Mouse (Mus musculus) CD4-positive helper T cell, adult 2 months (primary cell): ENCODE measurements around the gene Cachd1.

Experiments
- DNase-seq: peaks from one replicate; pipeline ENCODE4 v3.0.0-alpha.2; 2012; ENCODE audit warnings: low read depth, missing footprints, low spot score

The Cachd1 gene

DNA sequence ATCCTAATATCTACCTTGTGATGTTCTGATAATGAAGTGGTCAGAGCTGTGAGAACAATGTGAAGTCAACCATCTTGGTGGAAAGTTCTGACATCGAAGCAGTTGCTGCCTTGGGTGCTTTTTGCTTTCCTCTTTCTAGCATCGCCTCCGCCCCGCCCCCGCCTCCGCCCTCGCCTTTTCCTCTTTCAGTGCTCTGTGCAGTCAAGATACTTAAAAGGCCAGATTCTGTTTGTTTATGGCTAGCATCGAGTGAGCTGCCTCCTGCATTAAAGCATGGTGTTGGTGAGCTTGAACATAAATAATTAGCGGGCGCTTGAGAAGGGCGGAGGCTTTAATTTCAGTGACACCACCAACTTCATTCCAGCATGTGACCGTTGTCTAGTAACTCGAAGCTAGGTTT, 88.9 kb downstream of the Cachd1 start:
- no peak for DNase-seq

DNA sequence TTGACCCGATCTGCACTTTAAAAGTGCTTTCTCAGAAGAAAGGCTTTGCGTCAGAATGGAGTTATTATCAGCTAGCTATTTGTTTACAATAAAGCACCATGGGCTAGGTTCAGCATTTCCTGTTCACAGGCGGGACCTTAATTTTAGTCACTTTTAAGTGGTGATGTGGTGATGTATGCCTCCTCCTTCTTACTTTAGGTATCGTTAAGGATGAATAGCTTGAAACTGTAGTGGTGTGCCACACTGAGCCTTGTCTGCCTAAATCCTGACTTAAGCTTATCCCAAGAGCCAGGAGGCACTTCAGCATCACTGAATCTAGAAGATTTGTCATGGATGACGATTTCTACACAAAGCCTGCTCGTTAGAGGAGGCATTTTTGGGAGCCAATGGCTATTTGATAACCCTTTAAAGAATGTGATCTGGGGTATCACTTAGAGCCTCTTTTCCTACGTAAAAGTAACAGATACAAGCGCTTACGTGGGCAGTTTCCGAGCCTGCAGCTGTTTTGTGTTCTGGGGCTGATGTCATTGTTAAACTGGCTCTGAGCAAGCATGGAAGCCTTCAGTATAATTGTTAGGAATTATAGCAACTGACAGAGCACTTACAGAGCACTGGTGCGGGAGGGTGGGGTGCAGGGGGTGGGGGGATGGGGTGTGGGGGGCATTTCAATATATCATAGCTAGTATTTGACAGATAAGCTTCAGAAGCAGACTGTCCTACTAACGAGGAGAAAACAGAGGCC, 89.7 kb downstream of the Cachd1 start:
- no peak for DNase-seq

DNA sequence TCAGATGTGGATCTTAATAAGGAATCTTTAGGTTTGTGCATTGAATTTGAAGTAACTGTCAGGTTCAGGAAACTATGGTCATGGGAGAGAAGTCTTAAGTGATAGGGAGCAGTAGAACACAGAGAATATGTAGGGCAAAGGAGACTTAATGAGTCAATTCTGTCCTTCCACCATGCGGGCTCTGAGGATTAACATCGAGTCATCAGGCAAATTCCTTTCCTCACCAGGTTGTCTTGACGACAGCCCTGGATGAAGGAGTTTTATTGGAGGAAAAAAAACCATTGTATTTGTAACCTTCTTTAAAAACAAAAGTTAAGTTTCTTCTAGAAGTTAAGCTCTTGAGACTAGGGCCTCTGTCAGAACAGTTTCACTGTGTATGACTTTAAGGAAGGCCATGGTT, 100.9 kb downstream of the Cachd1 start:
- no peak for DNase-seq

DNA sequence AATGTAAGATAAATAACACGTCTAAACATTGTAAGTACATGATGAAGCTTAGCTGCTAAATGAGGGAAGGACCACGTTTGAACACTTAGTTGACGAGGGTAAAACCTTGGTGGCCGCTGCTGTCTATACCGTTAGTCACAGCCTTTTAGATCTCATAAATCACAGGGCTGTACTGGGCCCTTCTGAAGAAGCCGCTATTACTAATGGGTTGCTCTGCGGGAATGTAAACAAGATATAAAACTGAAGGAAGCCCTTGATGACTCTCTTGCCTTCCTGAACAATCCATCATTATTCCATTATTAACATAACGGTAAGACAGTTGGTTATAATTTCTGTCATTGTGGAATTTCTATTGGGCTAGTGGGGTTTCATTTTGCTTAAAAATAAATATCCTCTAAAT, 102.9 kb downstream of the Cachd1 start:
- DNase-seq: no peak

DNA sequence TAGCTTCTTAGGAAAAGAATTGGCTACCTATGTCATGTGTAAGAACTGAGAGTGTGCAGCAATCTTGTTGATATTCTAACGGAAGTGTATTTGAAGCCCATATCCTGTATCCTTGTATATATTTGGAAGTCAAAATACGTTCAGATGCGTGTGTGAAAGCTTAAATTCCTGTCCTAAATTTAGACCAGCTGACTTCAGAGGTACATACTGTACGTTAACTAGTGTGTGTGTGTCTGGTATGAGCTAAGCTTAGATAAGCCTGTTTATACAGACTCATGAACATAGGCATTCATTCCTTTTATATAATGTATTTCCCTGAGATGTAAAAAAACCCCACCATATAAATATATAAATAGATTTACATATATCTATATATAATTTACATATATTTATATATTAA, 103.6 kb downstream of the Cachd1 start:
- DNase-seq: no peak

DNA sequence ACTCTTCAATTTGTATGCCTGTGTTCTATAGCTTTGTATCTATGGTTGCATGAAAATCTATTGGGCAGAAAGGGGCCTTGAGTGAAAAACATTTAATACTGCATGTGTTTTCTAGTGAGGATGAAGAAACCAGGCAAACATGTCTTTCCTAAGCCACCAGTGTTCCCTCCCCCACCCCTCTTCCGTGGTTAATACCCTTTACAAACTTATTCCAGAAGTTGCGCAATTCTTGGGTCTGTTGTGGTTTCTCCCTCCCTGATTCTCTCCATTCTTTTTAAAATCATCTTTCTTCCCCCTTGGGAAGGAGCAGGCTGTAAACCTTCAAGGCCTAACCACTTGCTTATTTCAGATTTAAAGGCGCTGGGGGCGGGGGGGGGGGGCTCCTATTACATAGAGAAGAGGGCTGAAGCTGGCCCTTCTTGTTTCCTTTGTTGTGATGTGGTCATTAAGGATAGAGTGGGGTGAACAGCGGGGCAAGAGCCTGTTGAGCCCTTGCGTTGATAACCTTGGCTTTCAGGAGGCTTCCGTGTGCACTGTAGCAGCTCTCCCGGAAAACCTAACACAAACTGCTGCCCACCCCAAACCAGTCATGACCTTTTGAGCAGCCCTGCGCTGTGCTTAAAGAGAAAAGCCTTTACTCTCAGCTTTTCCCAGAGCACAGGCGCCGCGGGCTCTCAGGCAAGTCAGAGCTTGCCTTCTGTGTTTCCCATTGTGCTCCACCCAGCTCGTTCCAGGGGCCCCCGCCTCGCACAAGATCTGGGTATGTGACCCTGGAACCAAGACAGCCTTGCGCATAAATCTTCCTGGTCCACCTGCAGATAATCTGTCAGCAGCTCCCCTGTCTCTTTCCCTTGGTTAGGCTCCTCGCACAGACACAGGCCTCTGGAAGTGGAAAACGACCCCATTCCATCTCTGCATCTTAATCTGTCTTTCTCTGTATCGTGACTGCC, 109.6 kb downstream of the Cachd1 start:
- DNase-seq: no peak

DNA sequence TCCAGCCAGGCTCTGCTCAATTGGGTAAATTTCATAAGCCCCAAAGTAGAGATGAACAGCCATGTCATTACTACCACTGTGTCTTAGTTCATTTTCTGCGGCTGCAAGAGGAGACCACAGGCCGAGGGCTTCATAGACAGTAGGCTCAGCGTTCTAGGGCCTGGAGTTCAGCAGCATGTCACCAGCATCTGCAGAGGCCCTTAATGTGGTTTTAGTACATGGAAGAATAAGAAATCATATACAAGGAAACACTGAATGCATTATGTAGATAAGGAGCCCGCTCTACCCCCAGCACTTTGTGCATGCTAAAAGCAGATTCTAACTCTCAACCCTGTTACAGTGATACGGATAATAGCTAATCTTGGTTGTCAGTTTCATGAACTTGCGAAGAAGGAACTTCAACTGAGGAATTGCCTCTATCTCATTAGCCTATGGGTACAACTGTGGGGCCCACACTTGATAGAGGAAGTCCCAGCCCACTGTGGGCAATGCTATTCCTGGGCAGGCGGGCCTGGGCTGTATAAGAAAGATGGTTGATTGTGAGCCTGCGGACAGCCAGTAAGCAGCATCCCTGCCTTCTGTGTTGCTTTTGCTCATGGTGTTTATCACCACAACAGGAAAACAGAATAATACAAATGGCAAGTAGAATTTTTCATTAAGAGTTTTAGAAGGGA, 110.4 kb downstream of the Cachd1 start:
- DNase-seq: no peak

DNA sequence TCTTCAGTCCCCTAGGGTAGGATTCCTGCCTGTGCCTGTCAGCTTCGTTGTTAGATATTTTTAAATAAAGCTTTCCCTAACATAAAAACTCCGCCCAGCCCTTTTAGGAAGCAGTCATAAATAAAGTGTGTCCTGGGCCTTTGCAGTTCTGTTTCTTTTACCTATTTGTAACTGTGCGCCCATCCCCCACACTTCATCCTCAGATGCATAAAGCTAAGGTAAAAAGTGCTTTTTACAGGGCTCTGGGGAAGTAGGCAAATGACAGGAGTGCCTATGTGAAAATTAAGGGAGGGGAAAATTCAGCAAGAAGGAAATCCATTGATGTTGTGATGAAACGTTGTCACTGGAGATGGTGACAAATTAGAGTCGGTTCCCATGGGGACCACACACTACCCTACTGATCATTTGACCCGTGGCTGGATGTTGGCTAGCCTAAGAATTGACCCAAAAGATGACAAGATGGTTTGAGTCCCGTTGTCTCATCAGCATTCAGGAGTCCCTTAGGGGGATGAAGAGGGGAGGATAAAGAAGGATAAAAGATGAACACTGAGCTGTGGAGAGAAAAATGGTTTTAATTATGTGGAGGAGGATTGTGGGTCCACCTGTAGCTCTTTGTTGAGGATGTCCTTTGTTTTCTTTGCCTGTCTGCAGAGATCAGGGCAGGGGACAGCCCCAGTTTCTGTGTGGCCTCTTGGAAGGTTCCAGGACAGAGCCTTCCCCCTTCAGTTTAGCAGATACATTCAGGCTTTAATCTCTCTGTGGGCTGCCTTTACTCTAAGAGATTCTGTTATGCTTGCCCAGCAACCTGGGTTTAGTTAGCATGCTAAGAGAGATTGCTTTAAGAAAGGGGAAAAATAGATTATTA, 113.9 kb downstream of the Cachd1 start:
- no peak for DNase-seq

DNA sequence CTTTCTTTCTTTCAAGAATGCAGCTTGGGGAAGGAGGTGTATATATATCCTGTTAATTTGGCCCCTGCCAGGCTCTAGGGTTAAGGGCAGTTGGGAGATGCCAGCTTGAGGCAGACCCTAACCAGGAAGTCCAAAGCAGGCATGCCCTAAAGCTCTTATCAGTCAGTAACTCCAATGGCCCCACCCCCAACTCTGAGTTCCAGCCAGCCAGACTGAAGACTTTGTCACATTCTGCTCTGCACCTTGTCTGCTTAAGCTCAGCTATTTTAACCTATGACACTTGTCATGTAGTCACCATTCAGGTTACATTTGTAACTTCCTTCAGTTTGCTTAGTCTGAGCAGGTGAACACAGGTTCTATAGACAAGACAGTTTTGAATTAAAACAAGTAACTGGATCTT, 117.3 kb downstream of the Cachd1 start:
- DNase-seq: no peak

DNA sequence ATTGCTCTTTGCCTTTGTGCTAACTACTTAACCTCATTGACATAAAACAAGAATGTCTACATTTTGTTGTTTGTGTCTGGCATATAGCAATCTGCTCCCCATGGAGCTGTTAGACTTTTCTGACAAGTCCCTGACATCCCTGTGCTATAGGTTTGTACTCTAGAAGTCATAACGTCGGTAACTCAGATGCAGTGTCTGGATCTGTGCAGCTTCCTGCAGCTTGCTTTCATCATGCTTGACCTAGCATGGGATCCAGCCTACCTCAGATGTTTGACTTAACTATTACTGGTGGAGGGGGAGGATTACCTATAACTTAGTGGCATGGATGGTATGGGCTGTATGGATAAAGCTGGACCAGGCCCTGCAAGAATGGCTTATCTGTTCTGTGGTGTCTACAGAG, 117.7 kb downstream of the Cachd1 start:
- no peak for DNase-seq

DNA sequence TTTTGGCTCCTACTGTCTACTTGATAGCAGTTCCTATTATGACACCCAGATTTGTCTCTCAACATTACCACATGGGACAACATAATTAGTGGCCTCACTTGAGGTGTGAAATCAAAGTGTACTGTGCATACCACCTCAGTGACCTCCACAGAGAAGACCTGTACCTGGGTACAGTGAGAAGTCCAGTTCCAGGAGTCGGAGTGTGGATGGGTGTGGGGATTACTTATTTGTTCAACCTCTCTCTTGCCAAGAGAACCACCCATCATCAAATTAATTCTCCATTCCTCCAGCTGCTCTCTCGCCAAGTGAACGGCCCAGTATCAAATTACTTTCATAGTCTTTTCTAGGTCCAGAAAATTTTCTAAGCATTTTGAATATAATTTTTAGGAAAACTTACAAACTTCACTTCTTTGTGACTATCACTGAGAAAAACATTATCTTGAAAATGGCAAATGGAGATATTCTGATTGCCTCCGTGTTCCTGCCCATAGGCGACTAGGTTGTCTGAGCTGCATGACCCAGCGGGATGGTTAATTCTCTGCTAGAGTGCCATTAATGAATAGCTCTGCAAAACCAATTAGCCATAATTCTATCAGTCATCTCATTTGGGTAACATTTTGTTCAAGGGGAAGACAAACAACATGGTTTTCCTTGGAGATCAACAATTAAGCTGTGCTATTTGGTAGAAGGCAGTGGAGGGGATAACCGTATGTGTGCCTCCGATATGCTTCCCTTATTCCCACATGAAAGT, 120.0 kb downstream of the Cachd1 start:
- no peak for DNase-seq

DNA sequence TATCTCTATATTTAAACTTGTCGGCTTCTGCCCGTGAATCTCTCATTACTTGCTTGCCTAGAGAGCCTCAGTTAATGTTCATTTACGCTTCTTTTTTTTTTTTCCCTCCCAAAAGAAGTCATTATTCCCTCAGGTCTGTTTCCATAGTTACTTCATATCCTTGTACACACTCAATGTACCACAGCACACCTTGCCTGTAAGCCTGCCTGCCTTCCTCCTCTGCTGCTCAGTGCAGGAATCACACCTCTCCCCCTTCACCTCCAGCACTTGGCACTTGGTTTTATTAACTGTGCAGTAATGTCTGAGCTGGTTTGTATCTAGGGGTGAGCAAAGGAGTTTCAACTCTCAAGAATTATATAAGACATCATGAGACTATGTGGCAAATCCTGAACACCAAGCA, 121.5 kb downstream of the Cachd1 start:
- DNase-seq: no peak

DNA sequence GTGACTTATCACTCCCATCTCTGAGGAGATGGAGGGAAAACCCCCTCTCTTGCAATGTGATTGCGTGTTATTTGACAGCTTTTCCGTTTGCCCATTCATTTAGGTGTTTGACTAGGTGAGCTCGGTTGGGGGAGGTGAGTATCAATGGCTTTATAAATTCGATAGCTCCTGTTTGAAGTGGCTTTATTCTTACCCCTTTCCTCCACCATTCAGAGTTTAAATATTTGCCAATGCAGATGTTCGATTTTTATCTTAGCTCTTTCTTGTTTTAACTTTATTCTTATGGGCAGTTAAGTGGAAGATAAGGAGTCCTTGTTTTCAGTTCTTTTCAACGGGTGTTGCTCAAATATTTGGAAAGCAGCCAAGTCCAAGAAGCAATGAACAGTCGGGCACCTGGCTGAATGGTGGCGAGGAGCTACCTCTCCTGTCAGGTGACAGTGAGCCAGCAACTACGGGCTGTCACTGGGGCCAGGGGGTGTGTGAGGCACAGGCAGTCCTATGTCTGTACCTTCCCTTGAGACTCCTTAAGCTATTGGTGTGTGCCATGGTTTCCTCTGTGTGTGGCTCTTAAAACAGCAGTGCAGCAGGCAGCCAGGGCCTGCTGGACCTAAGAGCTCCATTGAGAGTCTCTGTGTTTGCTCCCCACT, 133.3 kb downstream of the Cachd1 start:
- DNase-seq: no peak

DNA sequence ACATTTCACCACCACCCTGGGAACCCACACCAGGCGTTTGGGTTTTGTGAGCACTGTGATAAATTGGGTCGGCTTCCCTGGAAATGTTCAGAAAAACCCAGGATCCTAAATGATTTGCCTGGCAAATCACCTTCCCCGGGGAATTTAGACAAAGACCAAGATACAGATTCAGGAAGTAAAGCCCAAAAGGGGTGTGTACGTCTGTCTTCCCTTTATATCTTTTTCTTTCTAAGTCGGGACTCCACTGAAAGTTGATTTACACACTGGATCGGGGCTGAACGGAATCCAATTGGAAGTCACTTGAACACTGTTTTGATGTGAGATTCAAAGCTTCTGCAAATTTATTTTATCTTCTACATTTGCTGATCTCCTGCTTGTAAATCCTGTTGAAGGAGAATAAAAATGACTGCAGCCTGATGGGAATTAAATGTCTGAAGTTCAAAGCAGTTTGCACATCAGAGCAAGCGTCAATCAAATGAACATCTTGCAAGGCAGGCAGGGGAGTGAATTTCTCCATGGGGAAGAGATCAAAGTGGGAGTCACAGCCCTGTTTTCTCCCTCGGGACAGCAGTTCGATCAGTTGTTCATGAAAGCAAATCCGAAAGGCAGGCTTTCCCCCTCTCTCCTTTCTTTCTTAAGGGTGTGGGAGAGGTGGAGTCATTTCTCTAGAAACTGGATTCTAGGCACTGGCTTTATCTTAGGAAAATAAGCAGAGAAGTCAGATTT, 134.3 kb downstream of the Cachd1 start:
- no peak for DNase-seq

DNA sequence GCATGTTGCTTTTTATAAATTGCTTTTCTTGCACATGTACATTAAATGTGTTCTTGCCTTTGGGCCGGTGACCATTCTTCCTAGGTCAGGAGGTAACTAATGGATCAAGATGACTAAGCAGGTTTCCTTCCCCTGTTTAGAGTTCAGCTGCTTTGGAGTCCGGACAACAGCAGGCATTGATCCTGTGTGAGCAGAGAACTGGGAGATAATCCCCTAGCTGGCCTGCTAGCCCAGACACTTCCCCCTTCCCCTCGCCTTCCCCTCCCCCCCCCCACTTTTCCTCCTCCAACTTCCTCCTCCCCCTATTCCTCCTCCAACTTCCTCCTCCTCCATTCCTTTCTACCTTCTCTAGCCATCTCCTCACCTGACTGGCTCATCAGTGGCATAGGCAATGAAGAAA, 135.2 kb downstream of the Cachd1 start:
- DNase-seq: no peak

DNA sequence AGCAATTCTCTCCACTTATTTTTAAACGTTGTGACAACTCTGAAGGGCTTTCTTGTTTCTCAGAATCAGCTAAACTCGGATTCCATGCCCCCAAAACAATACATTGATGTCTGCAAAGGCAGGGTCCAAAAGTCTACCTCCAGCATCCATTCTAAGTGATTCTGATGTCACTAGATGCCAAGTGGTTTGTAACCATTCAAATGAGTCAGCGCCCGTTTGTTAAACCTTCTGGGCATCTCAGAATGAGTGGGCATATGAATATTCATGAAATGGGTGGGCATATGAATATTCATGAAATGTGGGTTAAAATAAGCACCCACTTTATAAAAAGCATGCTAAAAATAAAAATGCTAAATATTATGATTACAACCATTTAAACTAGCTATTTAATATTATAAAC, 137.2 kb downstream of the Cachd1 start:
- no peak for DNase-seq

DNA sequence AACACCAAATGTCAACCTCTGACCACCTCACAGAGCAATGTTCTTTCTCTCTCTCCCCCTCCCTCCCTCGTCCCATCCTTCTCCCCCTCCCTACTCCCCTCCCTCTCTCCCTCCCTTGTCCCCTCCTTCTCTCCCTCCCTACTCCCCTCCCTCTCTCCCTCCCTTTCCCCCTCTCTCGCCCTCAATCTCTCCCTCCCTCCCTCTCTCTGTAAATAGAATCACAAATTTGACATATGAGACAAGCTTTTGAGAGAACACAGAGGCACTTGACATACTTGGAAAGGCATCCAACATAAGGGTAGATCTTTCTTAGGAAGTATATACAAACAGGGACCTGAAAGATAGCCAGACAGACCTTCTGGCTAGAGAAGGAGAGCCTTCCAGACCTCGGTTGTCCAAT, 138.1 kb downstream of the Cachd1 start:
- no peak for DNase-seq

DNA sequence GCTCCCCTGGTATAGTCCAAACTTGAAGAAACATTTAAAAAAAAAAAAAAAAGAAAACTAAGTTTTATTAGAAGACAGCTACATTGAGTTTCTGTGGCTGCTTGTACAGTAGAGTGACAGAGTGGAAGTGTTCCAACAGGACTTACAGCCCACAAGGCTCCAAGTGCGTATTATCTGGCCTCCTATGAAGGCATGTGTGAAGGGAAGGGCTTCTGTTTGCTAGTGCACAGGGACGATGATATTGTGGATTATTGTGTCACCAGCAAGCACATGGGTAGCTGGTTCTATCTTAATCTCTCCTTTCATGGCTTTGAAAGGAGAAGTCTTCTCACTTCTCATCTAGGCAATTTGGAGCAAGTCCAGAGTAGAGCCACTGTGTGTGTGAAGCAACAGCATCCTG, 138.6 kb downstream of the Cachd1 start:
- no peak for DNase-seq

DNA sequence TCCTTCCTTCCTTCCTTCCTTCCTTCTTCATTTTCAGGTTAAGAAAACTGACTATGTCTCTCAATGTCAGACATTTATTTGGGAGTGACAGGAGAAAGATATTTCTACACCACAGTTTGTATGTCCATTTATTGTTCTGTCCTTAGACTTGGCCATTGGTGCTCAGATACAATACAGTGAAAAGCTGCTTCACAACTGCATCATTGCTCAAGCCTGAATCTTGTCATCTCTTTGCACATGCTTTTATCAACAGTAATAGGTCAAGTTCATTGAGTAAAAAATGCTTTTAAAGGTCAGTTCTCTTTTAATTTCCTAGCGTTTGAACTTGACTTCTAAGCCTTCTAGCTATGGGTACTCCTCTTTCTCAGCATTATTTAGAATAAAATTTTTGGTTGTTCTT, 141.0 kb downstream of the Cachd1 start:
- DNase-seq: no peak

DNA sequence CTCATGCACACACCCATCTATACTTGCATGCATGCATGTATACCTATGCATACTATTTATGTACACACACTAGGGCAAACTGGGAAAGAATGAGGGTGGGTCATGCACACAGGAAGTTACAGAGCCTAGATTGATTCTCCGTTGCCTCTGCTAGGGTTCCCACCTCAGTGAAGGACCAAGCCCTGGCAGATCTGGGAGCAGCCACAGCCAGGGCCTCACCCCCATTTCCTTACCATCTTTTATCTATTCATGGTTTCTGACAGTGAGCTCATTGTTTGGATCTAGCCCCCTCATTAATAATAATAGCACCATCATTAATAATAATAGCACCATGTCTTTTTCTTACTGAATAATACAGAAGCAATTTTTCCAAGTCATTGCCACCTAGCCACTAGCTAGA, 143.9 kb downstream of the Cachd1 start:
- no peak for DNase-seq
